Mouse (Mus musculus) lung, adult 2 months (tissue): ENCODE measurements at regions not wholly inside any gene's neighbourhood (a gene's known extent, or its start where the extent isn't known, plus 50 kb on each side); places are given as distances from the start of the nearest gene placed in this dataset.

Experiments
- CTCF ChIP-seq: fragments of 200-500 bp; IDR thresholded peaks from 2 replicates; pipeline ENCODE4 v1.5.1; 2011; ENCODE audit warnings: mild to moderate bottlenecking, low read length, control low read depth; ENCODE audit not compliant: insufficient read depth
- POLR2A ChIP-seq: fragments of 200-500 bp; IDR thresholded peaks from 2 replicates; pipeline ENCODE4 v1.6.1; 2011; ENCODE audit warnings: low read depth, mild to moderate bottlenecking, control low read depth, low read length, borderline replicate concordance; ENCODE audit errors: extremely low read depth

DNA sequence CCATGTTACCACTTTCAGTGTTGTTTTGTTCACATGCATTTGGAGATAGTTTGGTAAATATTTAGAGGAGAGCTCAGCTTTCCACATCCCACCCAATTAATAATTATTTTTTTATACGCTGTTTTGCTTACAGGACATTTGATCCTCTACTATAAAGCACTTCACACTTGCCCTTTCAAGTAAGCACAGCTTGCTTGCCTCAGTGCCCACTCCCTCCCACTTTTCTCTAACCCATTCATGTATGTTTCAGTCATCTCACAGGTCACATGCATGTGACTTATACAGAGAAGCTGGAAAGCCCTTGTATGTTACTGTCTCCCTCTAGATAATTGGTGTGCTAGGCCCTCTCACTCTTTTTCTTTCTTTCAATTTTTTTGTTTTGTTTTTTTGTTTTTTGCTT lies 252.0 kb downstream of the Tfec start:
- TF ChIP-seq CTCF (no peak), POLR2A (no peak)
